Mouse (Mus musculus) lung, postnatal 0 days (tissue): ENCODE measurements at regions not wholly inside any gene's neighbourhood (a gene's known extent, or its start where the extent isn't known, plus 50 kb on each side); places are given as distances from the start of the nearest gene placed in this dataset.

Experiments used
- ATAC-seq: fragments of 200-750 bp; cut with Nextera tagmentation; 2 replicates; pipeline ENCODE4 v1.8.0; 2017; ENCODE audit warnings: moderate library complexity
- DNase-seq: peaks from one replicate; pipeline ENCODE4 v3.0.0-alpha.2; 2016; ENCODE audit warnings: low spot score
- H3K27ac ChIP-seq: fragments of 300-500 bp; sonication (generic); 2 replicates; pipeline ENCODE4 v1.5.1; 2014; ENCODE audit warnings: antibody characterized with exemption, mild to moderate bottlenecking, low read length, mixed read lengths
- H3K27me3 ChIP-seq: fragments of 300-500 bp; sonication (generic); replicated peaks from 2 replicates; pipeline ENCODE4 v1.6.1; 2014; ENCODE audit warnings: low read length, mixed read lengths; ENCODE audit not compliant: insufficient read depth
- H3K36me3 ChIP-seq: fragments of 300-500 bp; sonication (generic); 2 replicates; pipeline ENCODE4 v1.6.1; 2014; ENCODE audit warnings: low read length, mixed read lengths; ENCODE audit not compliant: insufficient read depth
- H3K4me1 ChIP-seq: fragments of 300-500 bp; sonication (generic); 2 replicates; pipeline ENCODE4 v1.6.1; 2014; ENCODE audit warnings: antibody characterized with exemption, low read depth, low read length, mixed read lengths; ENCODE audit not compliant: insufficient read depth
- H3K4me2 ChIP-seq: fragments of 300-500 bp; sonication (generic); replicated peaks from 2 replicates; pipeline ENCODE4 v1.6.1; 2014; ENCODE audit warnings: low read depth, mild to moderate bottlenecking, low read length, moderate library complexity, mixed read lengths
- H3K4me3 ChIP-seq: fragments of 300-500 bp; sonication (generic); 2 replicates; pipeline ENCODE4 v1.5.1; 2014; ENCODE audit warnings: low read depth, low read length
- H3K9ac ChIP-seq: fragments of 300-500 bp; sonication (generic); replicated peaks from 2 replicates; pipeline ENCODE4 v1.6.1; 2014; ENCODE audit warnings: low read depth, mild to moderate bottlenecking
- H3K9me3 ChIP-seq: fragments of 300-500 bp; sonication (generic); 2 replicates; pipeline ENCODE4 v1.6.1; 2016; ENCODE audit warnings: low read length, mixed read lengths
- CTCF ChIP-seq: IDR thresholded peaks from 2 replicates; pipeline ENCODE4 v1.5.1; 2016; ENCODE audit warnings: antibody characterized with exemption, mild to moderate bottlenecking
- EP300 ChIP-seq: IDR thresholded peaks from 2 replicates; pipeline ENCODE4 v1.6.1; 2016; ENCODE audit warnings: antibody characterized with exemption, mild to moderate bottlenecking, control low read depth
- WGBS: fragments of 180-500 bp; shearing (Covaris S2); extraction: QIAGEN DNeasy Blood & Tissue Kit; methylation state at CpG from one replicate; pipeline ENCODE4 v1.1.7; 2014; 5-methylcytosine and 5-hydroxymethylcytosine counted together

- Histone ChIP-seq H3K36me3 (no peaks in the 10 kb centered on the region), H3K4me3 (no peak overlapping the region), H3K27me3 (no peaks in the 10 kb centered on the region), H3K9me3 (no peaks in the 10 kb centered on the region), H3K4me2 (no peak overlapping the region), H3K27ac (no peak overlapping the region), H3K9ac (no peak overlapping the region), H3K4me1 (no peaks in the 10 kb centered on the region)
- DNase-seq (no peak), ATAC-seq (no peak)
- no peak for TF ChIP-seq EP300
- no peak for TF ChIP-seq CTCF
- WGBS = 23% methylated on average over 6 of the region's 6 CpGs
Observed at GRCm38 (mm10) chr9:69566996-69567395, 113.6 kb downstream of the Anxa2 start.

- Histone ChIP-seq H3K27ac (no peak overlapping the region), H3K36me3 (no peaks in the 10 kb centered on the region)
Observed at GRCm38 (mm10) chr9:69543241-69543640, 89.8 kb downstream of the Anxa2 start.

More at GRCm38 (mm10) chr9:69543241-69543640, 89.8 kb downstream of the Anxa2 start:
- 60% methylated on average over 5 of the region's 5 CpGs for WGBS
- Histone ChIP-seq H3K4me2 (no peak overlapping the region), H3K4me3 (no peak overlapping the region), H3K27me3 (no peaks in the 10 kb centered on the region), H3K9ac (no peak overlapping the region), H3K9me3 (no peaks in the 10 kb centered on the region), H3K4me1 (no peaks in the 10 kb centered on the region)
- no peak for ATAC-seq
- no peak for DNase-seq
- TF ChIP-seq CTCF (no peak), EP300 (no peak)
